Mouse (Mus musculus) testis, adult 2 months (tissue): Measurements from ENCODE around the gene Atxn10.

Source experiments
- CTCF ChIP-seq: fragments of 200-500 bp; IDR thresholded peaks from 2 replicates; pipeline ENCODE4 v1.5.1; 2012; ENCODE audit warnings: low read depth, mild to moderate bottlenecking, inconsistent platforms, low read length, moderate library complexity; ENCODE audit not compliant: control insufficient read depth, insufficient read depth, insufficient replicate concordance
- POLR2A ChIP-seq: fragments of 200-500 bp; IDR thresholded peaks from 2 replicates; pipeline ENCODE4 v1.6.1; 2012; ENCODE audit warnings: low read depth, mild to moderate bottlenecking, inconsistent platforms, low read length, moderate library complexity; ENCODE audit not compliant: control insufficient read depth

DNA sequence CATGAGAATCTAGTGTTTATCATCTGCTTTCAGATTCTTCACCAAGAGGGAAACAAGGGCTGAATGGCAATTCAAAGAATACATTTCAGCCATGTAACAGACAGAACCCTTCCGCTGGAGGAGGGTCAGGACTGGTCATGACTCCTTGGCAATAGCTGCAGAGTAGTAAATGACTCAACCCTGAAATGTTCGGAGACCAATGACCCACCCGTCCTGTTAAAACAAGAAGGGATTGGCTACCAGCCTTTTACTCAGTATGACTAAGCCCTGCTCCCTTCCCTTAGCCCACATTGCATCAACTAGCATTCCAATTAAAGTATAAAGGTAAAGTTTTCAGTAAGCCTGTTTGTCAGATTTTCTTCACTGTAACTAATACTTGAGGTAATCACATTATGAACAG lies 88.2 kb downstream of the Atxn10 start:
- TF ChIP-seq POLR2A: no peak
- TF ChIP-seq CTCF: no peak
